Mouse (Mus musculus) thymus, adult 2 months (tissue): ENCODE measurements around the gene Calb2. TPM values are rescaled to one million over a fixed set of nuclear protein-coding genes. Genes with fewer than 3 reads are reported as not detected.

Source experiments
- DNase-seq: peaks from one replicate; pipeline ENCODE4 v3.0.0; 2021
- H3K27ac ChIP-seq: fragments of 200-500 bp; 2 replicates; pipeline ENCODE4 v1.5.1; 2012; ENCODE audit warnings: low read length, control low read depth; ENCODE audit not compliant: control insufficient read depth, insufficient read depth
- H3K27me3 ChIP-seq: fragments of 200-500 bp; 2 replicates; pipeline ENCODE4 v1.6.1; 2012; ENCODE audit warnings: mild to moderate bottlenecking, low read length, moderate library complexity, mixed read lengths; ENCODE audit not compliant: control insufficient read depth, insufficient read depth
- H3K36me3 ChIP-seq: fragments of 200-500 bp; 2 replicates; pipeline ENCODE4 v1.6.1; 2012; ENCODE audit warnings: mild to moderate bottlenecking, low read length, moderate library complexity; ENCODE audit not compliant: control insufficient read depth, insufficient read depth
- H3K4me1 ChIP-seq: fragments of 200-500 bp; replicated peaks from 2 replicates; pipeline ENCODE4 v1.6.1; 2012; ENCODE audit warnings: low read length; ENCODE audit not compliant: control insufficient read depth, insufficient read depth
- H3K4me3 ChIP-seq: fragments of 200-500 bp; 2 replicates; pipeline ENCODE4 v1.5.1; 2012; ENCODE audit warnings: mild to moderate bottlenecking, low read length, control low read depth, moderate library complexity; ENCODE audit not compliant: control insufficient read depth, insufficient read depth
- CTCF ChIP-seq: fragments of 200-500 bp; IDR thresholded peaks from 2 replicates; pipeline ENCODE4 v1.5.1; 2012; ENCODE audit warnings: mild to moderate bottlenecking, control low read depth, low read length, moderate library complexity, borderline replicate concordance; ENCODE audit not compliant: control insufficient read depth, poor library complexity, insufficient read depth; ENCODE audit errors: extremely low read depth
- POLR2A ChIP-seq: fragments of 200-500 bp; IDR thresholded peaks from 2 replicates; pipeline ENCODE4 v1.6.1; 2012; ENCODE audit warnings: mild to moderate bottlenecking, low read length, control low read depth, moderate library complexity; ENCODE audit not compliant: control insufficient read depth, poor library complexity, insufficient read depth; ENCODE audit errors: extremely low read depth
- WGBS: fragments of 180-500 bp; shearing (Covaris S2); methylation state at CpG from one replicate; pipeline ENCODE4 v1.1.7; 2018; 5-methylcytosine and 5-hydroxymethylcytosine counted together
- polyA plus RNA-seq: library from polyadenylated mRNA; depleted of rRNA; stranded (reverse); fragments of >200 nt; gene quantifications from 2 replicates; pipeline ENCODE4 v1.2.3, GENCODE M21; 2012

Calb2 gene
- polyA plus RNA-seq, 1 experiment: 0.84 TPM

DNA sequence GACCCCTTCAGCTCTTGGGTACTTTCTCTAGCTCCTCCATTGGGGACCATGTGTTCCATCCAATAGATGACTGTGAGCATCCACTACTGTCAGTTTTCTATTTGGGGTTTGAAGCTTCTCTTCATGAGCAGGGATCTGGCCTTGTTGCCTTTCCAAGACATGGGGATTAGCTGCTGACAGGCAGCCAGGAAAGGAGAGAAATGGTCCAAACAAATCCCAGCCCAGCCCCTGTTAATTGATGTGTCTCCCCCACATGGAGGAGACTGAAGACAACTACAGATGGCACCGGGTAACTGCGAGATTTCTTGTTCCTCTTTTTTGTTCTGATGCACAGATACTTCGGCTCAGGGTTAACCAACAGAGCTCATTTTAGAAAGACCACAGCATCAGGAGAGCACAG, 27.9 kb downstream of the Calb2 start:
- Histone ChIP-seq H3K36me3 (no peaks in the 10 kb centered on the region), H3K4me3 (no peak overlapping the region), H3K27ac (no peak overlapping the region), H3K4me1 (no peaks in the 10 kb centered on the region), H3K27me3 (no peaks in the 10 kb centered on the region; the same call in 1 of the 2 replicates)
- no peak for TF ChIP-seq CTCF
- TF ChIP-seq POLR2A: no peak
- WGBS: 25% methylated on average over 3 of the region's 3 CpGs
- DNase-seq: no peak

DNA sequence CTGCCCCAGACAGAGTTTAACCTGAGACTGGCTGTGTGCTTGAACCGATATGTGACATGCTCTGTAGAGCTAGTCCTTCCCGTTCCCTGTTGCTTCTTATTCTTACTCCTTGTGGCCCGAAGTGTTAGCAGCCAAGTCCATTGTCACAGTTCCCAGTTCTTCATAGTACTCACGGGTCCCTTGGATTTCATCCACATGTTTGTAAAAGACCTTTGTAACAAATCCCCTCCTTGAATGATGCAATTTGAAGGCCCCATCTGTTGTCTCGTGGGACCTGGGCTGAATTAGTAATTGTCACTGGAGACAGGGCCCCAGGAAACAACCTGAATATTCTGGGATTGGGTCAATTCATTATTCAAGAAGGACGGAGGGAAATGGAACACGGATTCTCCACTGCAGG, 32.5 kb downstream of the Calb2 start:
- 84% methylated on average over 7 of the region's 7 CpGs for WGBS
- no peak for DNase-seq
- Histone ChIP-seq H3K4me3 (no peak overlapping the region), H3K27me3 (no peaks in the 10 kb centered on the region), H3K27ac (no peak overlapping the region), H3K4me1 (no peaks in the 10 kb centered on the region), H3K36me3 (no peaks in the 10 kb centered on the region)
- TF ChIP-seq POLR2A: no peak
- no peak for TF ChIP-seq CTCF

DNA sequence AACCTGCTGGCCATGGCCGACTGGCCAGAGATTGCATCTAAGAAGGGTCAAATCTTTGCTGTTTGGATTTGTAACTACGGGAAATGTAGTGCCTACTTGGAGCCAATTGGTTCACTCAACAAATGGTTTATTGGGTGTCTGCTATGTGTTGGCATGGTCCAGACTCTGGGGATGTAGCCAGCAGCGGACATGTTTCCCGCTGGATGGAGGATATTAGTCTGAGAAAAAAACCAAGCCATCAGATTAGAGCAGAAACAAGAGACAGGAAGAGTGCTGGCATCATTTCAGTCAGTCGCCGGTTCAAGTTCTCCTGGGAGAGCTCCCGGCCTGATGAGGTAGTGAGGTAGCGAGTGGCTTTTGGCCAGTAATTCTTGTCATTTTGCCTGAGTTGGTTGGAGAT, 33.8 kb downstream of the Calb2 start:
- WGBS: 92% methylated on average over 8 of the region's 8 CpGs
- H3K27me3 ChIP-seq: no peaks in the 10 kb centered on the region

DNA sequence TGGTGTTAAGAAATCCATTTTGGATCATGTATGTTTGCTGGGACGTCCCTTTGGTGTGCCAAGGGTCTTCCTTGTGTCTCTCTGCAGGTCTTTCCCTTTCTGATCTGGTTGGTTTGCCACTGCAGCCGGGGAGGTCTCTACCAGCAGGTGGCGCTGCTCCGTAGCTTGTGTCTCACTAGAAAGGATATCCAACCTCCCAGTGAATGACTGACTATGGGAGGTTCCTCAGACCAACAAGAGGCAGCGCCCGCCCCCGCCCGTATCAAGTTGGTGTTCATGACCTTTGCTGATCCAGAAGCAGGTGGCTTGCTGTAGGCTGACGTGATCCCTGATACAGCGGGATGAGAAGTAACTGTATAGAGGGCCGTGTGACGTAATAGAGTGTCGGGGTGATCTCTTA, 37.5 kb downstream of the Calb2 start:
- Histone ChIP-seq H3K36me3 (no peaks in the 10 kb centered on the region), H3K4me3 (no peak overlapping the region), H3K27ac (no peak overlapping the region), H3K27me3 (no peaks in the 10 kb centered on the region), H3K4me1 (no peaks in the 10 kb centered on the region)
- WGBS: 28% methylated on average over 13 of the region's 13 CpGs
- peak; percentile 72; the same call in 1 of the 2 replicates for TF ChIP-seq CTCF
- TF ChIP-seq POLR2A: no peak
- peak; percentile 54 for DNase-seq

More for the DNA sequence above, 33.8 kb downstream of the Calb2 start:
- Histone ChIP-seq H3K36me3 (no peaks in the 10 kb centered on the region), H3K27ac (no peak overlapping the region), H3K4me3 (no peak overlapping the region), H3K4me1 (no peaks in the 10 kb centered on the region)
- TF ChIP-seq POLR2A (no peak), CTCF (no peak)
- DNase-seq: no peak

DNA sequence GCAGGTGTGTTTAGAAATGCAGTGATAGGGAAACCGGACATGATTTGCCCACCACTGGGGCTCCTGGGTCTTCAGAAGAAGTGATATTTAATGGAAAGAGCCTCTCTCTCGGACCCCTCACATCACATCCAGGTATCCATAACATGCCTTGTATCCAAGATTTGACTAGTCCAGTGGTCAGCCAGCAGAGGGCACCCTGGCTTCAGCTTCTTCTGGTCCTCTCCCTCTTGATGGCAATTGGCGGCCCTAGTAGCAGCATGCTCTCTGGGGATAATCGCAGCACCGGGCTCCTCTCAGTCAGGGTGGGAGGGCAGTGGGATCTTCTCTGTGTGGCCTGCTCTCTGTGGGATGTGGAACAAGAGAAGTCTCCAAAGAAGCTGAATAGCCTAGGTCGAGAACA, 48.3 kb downstream of the Calb2 start:
- no peaks in the 10 kb centered on the region for H3K4me1 ChIP-seq
- no peaks in the 10 kb centered on the region for H3K27me3 ChIP-seq
- no peak overlapping the region for H3K4me3 ChIP-seq
- WGBS: 50% methylated on average over 6 of the region's 6 CpGs
- no peak for DNase-seq
- no peak for TF ChIP-seq POLR2A
- TF ChIP-seq CTCF: no peak
- H3K27ac ChIP-seq: no peak overlapping the region
- no peaks in the 10 kb centered on the region for H3K36me3 ChIP-seq

DNA sequence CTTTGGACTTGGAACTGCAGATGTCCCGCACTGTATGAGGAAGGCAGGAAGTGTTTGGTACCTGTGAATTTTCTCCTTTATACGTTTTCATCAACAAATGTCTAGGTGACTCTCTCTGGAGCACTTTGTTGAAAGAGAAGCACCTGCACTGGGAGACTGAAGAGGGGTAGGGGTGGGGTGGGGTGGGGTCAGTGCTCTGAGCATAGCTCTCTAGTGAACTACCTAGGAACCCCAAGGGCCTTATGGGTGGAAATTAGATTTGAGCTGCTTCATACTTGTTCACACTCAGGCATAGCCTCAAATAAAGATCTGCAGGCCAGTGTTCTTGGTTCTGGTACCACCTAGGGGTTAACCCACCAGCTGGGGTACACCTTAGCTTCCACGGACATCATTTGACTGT, 65.4 kb downstream of the Calb2 start, which contains the start of gene Gm17720:
Gene Gm17720 (minus strand): TSS at position 101 of the 400 bp plus-strand sequence.
- Histone ChIP-seq H3K27me3 (no peaks in the 10 kb centered on the region), H3K27ac (no peak within 1 kb of the TSS), H3K36me3 (no peaks in the 10 kb centered on the region), H3K4me3 (no peak within 1 kb of the TSS), H3K4me1 (no peaks in the 10 kb centered on the region)
- WGBS: 80% methylated on average over 3 of the region's 3 CpGs
- DNase-seq: no peak
- TF ChIP-seq CTCF (no peak), POLR2A (no peak)

DNA sequence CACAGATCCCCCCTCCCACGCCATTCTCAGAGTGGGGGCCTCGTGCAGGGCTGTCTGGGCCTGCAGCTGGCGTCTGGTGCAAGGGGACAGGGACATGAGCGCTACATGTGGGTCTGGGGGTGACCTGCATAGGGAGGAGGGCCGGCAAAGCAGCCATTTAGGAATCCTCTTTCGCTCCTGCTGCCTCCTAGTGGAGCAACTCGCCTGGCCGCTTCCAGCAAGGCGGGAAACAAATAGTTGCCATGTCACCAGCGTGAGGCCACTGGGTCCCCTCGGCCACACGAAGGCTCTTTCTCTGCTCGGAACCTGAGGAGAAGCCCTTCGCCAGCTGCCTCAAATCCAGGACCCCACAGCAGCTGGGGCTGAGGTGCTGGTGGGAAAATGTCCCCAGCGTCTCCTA, 66.3 kb downstream of the Calb2 start:
- Histone ChIP-seq H3K4me1 (no peaks in the 10 kb centered on the region), H3K36me3 (no peaks in the 10 kb centered on the region), H3K27ac (no peak overlapping the region), H3K4me3 (no peak overlapping the region), H3K27me3 (no peaks in the 10 kb centered on the region)
- TF ChIP-seq POLR2A: no peak
- TF ChIP-seq CTCF: no peak
- DNase-seq: no peak
- WGBS: 91% methylated on average over 15 of the region's 15 CpGs
